In the genomic region with DNA sequence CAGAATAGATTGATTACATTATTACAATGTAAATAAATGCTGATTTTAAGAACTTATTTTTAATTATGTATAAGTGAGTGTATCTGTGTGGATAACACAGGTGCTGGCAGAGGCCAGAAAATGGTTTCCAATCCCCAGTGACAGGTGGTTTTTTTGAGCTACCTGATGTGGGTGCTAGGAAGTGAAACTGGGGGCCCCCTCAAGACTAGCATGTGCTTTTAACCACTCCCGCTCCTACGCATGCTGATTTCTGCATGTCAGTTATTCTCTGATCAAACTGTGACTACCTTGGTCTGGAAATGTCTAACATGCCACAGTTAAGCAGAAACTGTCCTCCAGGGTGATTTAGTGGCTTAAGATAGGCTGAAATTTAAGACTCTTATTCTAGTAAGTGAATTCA, we compare ENCODE assay signal across 38 mouse cellular contexts. TPM values are rescaled to one million over a fixed set of nuclear protein-coding genes. Genes with fewer than 3 reads are reported as not detected.
DNase-seq lines count a peak whose midpoint lies in the region; ATAC-seq and TF ChIP-seq lines count a peak whose summit lies in the region.
"Had no signal": no experiment of that assay in that cellular context is flagged by ENCODE, and none has a peak within 500 bp of the region (broad histone marks: within the 10 kb centered on the region; RNA-seq: fewer than 3 reads in every experiment).

No protein-coding gene starts in this region.

- no peaks in the 10 kb centered on the region; the same call in 1 of the 2 replicates for H3K4me1 ChIP-seq in spleen, adult 2 months (ENCODE audit: control insufficient read depth, insufficient read depth, insufficient read length)
- H3K4me1 ChIP-seq: hindbrain, embryonic 12.5 days; limb, embryonic 10.5 days had no signal

- 33% methylated on average over 2 of the region's 2 CpGs for WGBS in spleen, adult 2 months

- DNase-seq in adrenal gland, postnatal 14 days: peak; percentile 3
- no peak for DNase-seq in adrenal gland, postnatal 10 days
- peak; percentile 19 to 61 for DNase-seq in spleen, adult 2 months (ENCODE audit: low read depth in 1 of 2, low spot score in 2 of 2)
- DNase-seq in spleen, postnatal 4 days (ENCODE audit: low spot score in 2 of 2): no peak
- no peak for DNase-seq in frontal cortex, adult 2 months (ENCODE audit: extremely low spot score in 1 of 2, low spot score in 1 of 2)
- no peak for DNase-seq in left cerebral cortex, adult 11 months (ENCODE audit: low spot score)
- no peak for DNase-seq in left cerebral cortex, adult 9 months (ENCODE audit: low spot score in 2 of 2)
- DNase-seq: adrenal gland, postnatal 25 days; cerebellum, adult 18-20 months; cerebellum, postnatal 10 days; heart, postnatal 36 days; kidney, adult 18-20 months; liver, embryonic 13.5 days; lung, adult 2 months; lung, postnatal 10 days; right cerebral cortex, postnatal 25 days; thymus, adult 2 months; thymus, postnatal 36 days had no signal

- no peaks in the 10 kb centered on the region for H3K27me3 ChIP-seq in spleen, adult 2 months (ENCODE audit: control insufficient read depth, insufficient read depth, low read length)
- H3K27me3 ChIP-seq: hindbrain, embryonic 12.5 days; limb, embryonic 15.5 days; liver, embryonic 13.5 days; midbrain, embryonic 13.5 days had no signal

- no peak overlapping the region for H3K27ac ChIP-seq in spleen, adult 2 months (ENCODE audit: insufficient read depth, low read length)
- H3K27ac ChIP-seq: hindbrain, embryonic 12.5 days; hindbrain, postnatal 0 days; layer of hippocampus, adult 2 months; limb, embryonic 10.5 days; limb, embryonic 15.5 days; liver, embryonic 13.5 days; macrophage; midbrain, embryonic 13.5 days; stomach, postnatal 0 days had no signal

- peaks cover 6% of the 10 kb centered on the region for H3K36me3 ChIP-seq in spleen, adult 2 months (ENCODE audit: control insufficient read depth, insufficient read depth, low read length)

- no peak overlapping the region for H3K4me3 ChIP-seq in spleen, adult 2 months (ENCODE audit: extremely low read depth, insufficient read depth, insufficient read length)
- H3K4me3 ChIP-seq: erythroblast, embryonic 14.5 days; hindbrain, embryonic 12.5 days; layer of hippocampus, adult 2 months; limb, embryonic 10.5 days; limb, embryonic 15.5 days; liver, embryonic 13.5 days; midbrain, embryonic 13.5 days had no signal

- no peak for TF ChIP-seq CTCF in spleen, adult 2 months (IDR thresholded peaks at IDR 0.05; ENCODE audit: extremely low read depth, insufficient read depth, insufficient read length, insufficient replicate concordance)

- peak; percentile 39 for ATAC-seq in activated CD4-positive, CD25-positive, alpha-beta regulatory T cell, adult 4 months
- ATAC-seq: forebrain, embryonic 16.5 days; hindbrain, postnatal 0 days; midbrain, embryonic 13.5 days had no signal

- no peak for TF ChIP-seq POLR2A in spleen, adult 2 months (IDR thresholded peaks at IDR 0.05; ENCODE audit: low read depth, low read length)

RNA-seq across cellular contexts. Expression of a gene that starts 16.1 kb away (rescaled TPM):
- total RNA-seq in adrenal gland, postnatal 14 days (2021): 54.5 and 54.9 TPM in 2 replicates
- 10 to 100 TPM; 51.1 to 61.2 TPM for total RNA-seq in adrenal gland, postnatal 10 days (2021)
- 7.3 and 8.5 TPM in 2 replicates for polyA plus RNA-seq in spleen, adult 2 months (2012; rRNA removed)
- 10 to 100 TPM; 25.8 to 30.9 TPM for polyA plus RNA-seq in activated CD4-positive, CD25-positive, alpha-beta regulatory T cell, adult 4 months (2017; shearing (Covaris generic))
- 35.1 and 36.4 TPM in 2 replicates for polyA plus RNA-seq in frontal cortex, adult 2 months (2012; rRNA removed)

RNA-seq across cellular contexts. Expression of a gene that starts 33.1 kb away (rescaled TPM):
- total RNA-seq in adrenal gland, postnatal 14 days (2021): not detected in 2 replicates
- total RNA-seq in adrenal gland, postnatal 10 days (2021): not detected
- 0.28 TPM in 1 of 2 replicates, not detected in the other for polyA plus RNA-seq in spleen, adult 2 months (2012; rRNA removed)
- under 1 TPM in 1 of 2 experiments, not detected in 1; 0.97 TPM for polyA plus RNA-seq in activated CD4-positive, CD25-positive, alpha-beta regulatory T cell, adult 4 months (2017; shearing (Covaris generic))
- 0.29 and 0.50 TPM in 2 replicates for polyA plus RNA-seq in frontal cortex, adult 2 months (2012; rRNA removed)
- total RNA-seq: adrenal gland, postnatal 25 days; common myeloid progenitor, adult 5-6 weeks; G1E; gastrocnemius, adult 8-10 months; hindbrain, postnatal 0 days; layer of hippocampus, adult 2 months; left cerebral cortex, postnatal 10 days; megakaryocyte-erythroid progenitor cell, adult 5-6 weeks had no signal
- polyA plus RNA-seq: embryonic facial prominence, embryonic 14.5 days; erythroblast, embryonic 14.5 days; forebrain, embryonic 11.5 days; forebrain, embryonic 16.5 days; G1E; hindbrain, embryonic 12.5 days; kidney, embryonic 16.5 days; limb, embryonic 10.5 days; limb, embryonic 15.5 days; liver, embryonic 13.5 days; macrophage; midbrain, embryonic 13.5 days; neural tube, embryonic 14.5 days had no signal

Comparison
In these comparisons a context has a peak if more than half of its experiments do, and no peak if none do; other contexts are left out.
1. DNase-seq: peak in adrenal gland, postnatal 14 days (single experiment) and spleen, adult 2 months (2 of 2); none in adrenal gland, postnatal 10 days (single experiment), spleen, postnatal 4 days (0 of 2), frontal cortex, adult 2 months (0 of 2), left cerebral cortex, adult 11 months (single experiment) and left cerebral cortex, adult 9 months (0 of 2).